Mouse (Mus musculus): ENCODE data around the gene R3hdm2.
A peak's percentile ranks its signal among the peaks of the same experiment; 100 is the strongest.

- TF ChIP-seq CTCF (IDR thresholded peaks at IDR 0.05; ENCODE audit: control insufficient read depth, insufficient read depth, insufficient read length) (peak; percentile 90), MYOD1 (IDR thresholded peaks at IDR 0.05; ENCODE audit: control insufficient read depth, insufficient read length, low read depth) (no peak), MAX (IDR thresholded peaks at IDR 0.05) (no peak), USF1 (IDR thresholded peaks at IDR 0.05; ENCODE audit: low read depth) (no peak), CEBPB (IDR thresholded peaks at IDR 0.05; ENCODE audit: low read depth) (no peak), FOSL1 (IDR thresholded peaks at IDR 0.05; ENCODE audit: insufficient read depth, low read length, poor library complexity, severe bottlenecking) (no peak)
These were observed 157.9 kb downstream of the R3hdm2 start for GRCm38 (mm10) chr10:127537854-127538583.

All from C2C12 (cell line).